Mouse (Mus musculus) heart, embryonic 14.5 days (tissue): ENCODE measurements around the gene Cenpn. TPM values are rescaled to one million over a fixed set of nuclear protein-coding genes. Genes with fewer than 3 reads are reported as not detected.

Experiments used
- ATAC-seq: fragments of 200-750 bp; cut with Nextera tagmentation; 2 replicates; pipeline ENCODE4 v1.8.0; 2017; ENCODE audit warnings: low read depth, moderate TSS enrichment; ENCODE audit not compliant: insufficient number of reproducible peaks, insufficient read depth, low FRiP score
- H3K27ac ChIP-seq, 2 experiments: fragments of 200-500 bp in 1 of 2; fragments of 300-500 bp in 1 of 2; sonication (generic) in 1 of 2; replicated peaks in 1 of 2; 2 replicates each; pipeline ENCODE4 v1.5.1; 2012 to 2014; ENCODE audit warnings: low read depth in 2 of 2, low read length in 2 of 2, control low read depth in 1 of 2, mild to moderate bottlenecking in 1 of 2, mixed read lengths in 1 of 2; ENCODE audit not compliant: control insufficient read depth in 1 of 2, insufficient read depth in 1 of 2
- H3K27me3 ChIP-seq: fragments of 300-500 bp; sonication (generic); 2 replicates; pipeline ENCODE4 v1.6.1; 2014; ENCODE audit warnings: mild to moderate bottlenecking, low read length, control low read depth; ENCODE audit not compliant: control insufficient read depth, insufficient read depth
- H3K36me3 ChIP-seq: fragments of 300-500 bp; sonication (generic); 2 replicates; pipeline ENCODE4 v1.6.1; 2014; ENCODE audit warnings: mild to moderate bottlenecking, control low read depth, low read length, mixed read lengths; ENCODE audit not compliant: control insufficient read depth, insufficient read depth
- H3K4me1 ChIP-seq, 2 experiments: fragments of 200-500 bp in 1 of 2; fragments of 300-500 bp in 1 of 2; sonication (generic) in 1 of 2; 2 replicates each; pipeline ENCODE4 v1.6.1; 2012 to 2014; ENCODE audit warnings: low read length in 2 of 2, control low read depth in 1 of 2, mixed read lengths in 1 of 2; ENCODE audit not compliant: control insufficient read depth in 2 of 2, insufficient read depth in 2 of 2
- H3K4me2 ChIP-seq: fragments of 300-500 bp; sonication (generic); 2 replicates; pipeline ENCODE4 v1.6.1; 2014; ENCODE audit warnings: mild to moderate bottlenecking, low read length
- H3K4me3 ChIP-seq, 2 experiments: fragments of 200-500 bp in 1 of 2; fragments of 300-500 bp in 1 of 2; sonication (generic) in 1 of 2; 2 replicates each; pipeline ENCODE4 v1.5.1; 2012 to 2014; ENCODE audit warnings: low read length in 2 of 2, mild to moderate bottlenecking in 2 of 2, control low read depth in 1 of 2, low read depth in 1 of 2, moderate library complexity in 1 of 2; ENCODE audit not compliant: control insufficient read depth in 1 of 2, insufficient read depth in 1 of 2
- H3K9ac ChIP-seq: fragments of 300-500 bp; sonication (generic); 2 replicates; pipeline ENCODE4 v1.6.1; 2014; ENCODE audit warnings: mild to moderate bottlenecking, low read length
- H3K9me3 ChIP-seq: fragments of 300-500 bp; sonication (generic); 2 replicates; pipeline ENCODE4 v1.6.1; 2016; ENCODE audit warnings: low read length, control low read depth; ENCODE audit not compliant: control insufficient read depth
- WGBS: fragments of 180-500 bp; shearing (Covaris S2); extraction: QIAGEN DNeasy Blood & Tissue Kit; methylation state at CpG from one replicate; pipeline ENCODE4 v1.1.7; 2014; 5-methylcytosine and 5-hydroxymethylcytosine counted together
- polyA plus RNA-seq: library from polyadenylated mRNA; unstranded; fragments of >200 nt; fragmentation: Nextera tagmentation; extraction: Ambion mirVana; gene quantifications from 2 replicates; pipeline ENCODE4 v1.2.1, GENCODE M21; 2014

Cenpn gene
- polyA plus RNA-seq = 24.2 and 24.6 TPM in 2 replicates

- WGBS = under 1% methylated on average over 57 of the region's 57 CpGs
- Histone ChIP-seq H3K27ac (peak within 1 kb of the TSS; percentile 90 to 92), H3K4me3 (peak within 1 kb of the TSS; percentile 80 to 84), H3K27me3 (no peaks in the 10 kb centered on the region), H3K4me1 (peaks cover 6 to 14% of the 10 kb centered on the region in 2 experiments), H3K36me3 (peaks cover 41% of the 10 kb centered on the region), H3K9me3 (no peaks in the 10 kb centered on the region), H3K4me2 (peak within 1 kb of the TSS; percentile 67), H3K9ac (peak within 1 kb of the TSS; percentile 87)
- peak; percentile 94 for ATAC-seq
Measured at GRCm38 (mm10) chr8:116921337-116922059, at the start of gene Cenpn, which contains the start of gene Cmc2. Gene Cenpn, plus strand, starts transcription at chr8:116921730. Gene Cmc2, minus strand, starts transcription at chr8:116921455.

- H3K4me1 ChIP-seq = no peaks in the 10 kb centered on the region; a peak in 1 of 4 replicates
- 70% methylated on average over 2 of the region's 2 CpGs for WGBS
- ATAC-seq = no peak
- H3K27me3 ChIP-seq = no peaks in the 10 kb centered on the region
- H3K4me2 ChIP-seq = no peak overlapping the region
- no peak overlapping the region for H3K9ac ChIP-seq
- H3K9me3 ChIP-seq = peaks cover 4% of the 10 kb centered on the region; the same call in 1 of the 2 replicates
- H3K4me3 ChIP-seq = no peak overlapping the region
- no peaks in the 10 kb centered on the region for H3K36me3 ChIP-seq
- H3K27ac ChIP-seq = no peak overlapping the region
Measured at GRCm38 (mm10) chr8:116872761-116873342, 48.7 kb upstream of the Cenpn start.

GRCm38 (mm10) chr8:116873586-116873985 is 47.9 kb upstream of the Cenpn start:
- no peak overlapping the region for H3K9ac ChIP-seq
- no peaks in the 10 kb centered on the region for H3K27me3 ChIP-seq
- no peaks in the 10 kb centered on the region; a peak in 1 of 4 replicates for H3K4me1 ChIP-seq
- H3K4me2 ChIP-seq = no peak overlapping the region
- WGBS = 76% methylated on average over 11 of the region's 11 CpGs
- no peak overlapping the region for H3K27ac ChIP-seq
- no peak overlapping the region for H3K4me3 ChIP-seq
- no peaks in the 10 kb centered on the region for H3K36me3 ChIP-seq
- no peak for ATAC-seq
- peaks cover 4% of the 10 kb centered on the region; the same call in 1 of the 2 replicates for H3K9me3 ChIP-seq

GRCm38 (mm10) chr8:116873986-116874385 is 47.5 kb upstream of the Cenpn start:
- H3K9ac ChIP-seq = no peak overlapping the region
- H3K9me3 ChIP-seq = peaks cover 4% of the 10 kb centered on the region; the same call in 1 of the 2 replicates
- ATAC-seq = no peak
- no peaks in the 10 kb centered on the region for H3K27me3 ChIP-seq
- no peaks in the 10 kb centered on the region; a peak in 1 of 4 replicates for H3K4me1 ChIP-seq
- H3K4me3 ChIP-seq = no peak overlapping the region
- H3K4me2 ChIP-seq = no peak overlapping the region
- 80% methylated on average over 8 of the region's 8 CpGs for WGBS
- no peak overlapping the region for H3K27ac ChIP-seq
- no peaks in the 10 kb centered on the region for H3K36me3 ChIP-seq

GRCm38 (mm10) chr8:116875798-116876450 is 45.6 kb upstream of the Cenpn start:
- 84% methylated on average over 17 of the region's 17 CpGs for WGBS
- ATAC-seq = no peak
- H3K9ac ChIP-seq = no peak overlapping the region

GRCm38 (mm10) chr8:116881396-116881795 is 40.1 kb upstream of the Cenpn start:
- Histone ChIP-seq H3K4me3 (no peak overlapping the region), H3K27ac (no peak overlapping the region), H3K9me3 (peaks cover 4% of the 10 kb centered on the region; the same call in 1 of the 2 replicates), H3K9ac (no peak overlapping the region), H3K27me3 (no peaks in the 10 kb centered on the region), H3K36me3 (peaks cover 3% of the 10 kb centered on the region; the same call in 1 of the 2 replicates), H3K4me1 (no peaks in the 10 kb centered on the region), H3K4me2 (no peak overlapping the region)
- 91% methylated on average over 8 of the region's 8 CpGs for WGBS
- no peak for ATAC-seq

More at GRCm38 (mm10) chr8:116875798-116876450, 45.6 kb upstream of the Cenpn start:
- H3K27me3 ChIP-seq = no peaks in the 10 kb centered on the region
- no peaks in the 10 kb centered on the region; a peak in 1 of 4 replicates for H3K4me1 ChIP-seq
- H3K36me3 ChIP-seq = no peaks in the 10 kb centered on the region
- no peak overlapping the region for H3K27ac ChIP-seq
- no peak overlapping the region for H3K4me3 ChIP-seq
- H3K9me3 ChIP-seq = peaks cover 4% of the 10 kb centered on the region; the same call in 1 of the 2 replicates
- no peak overlapping the region for H3K4me2 ChIP-seq

- WGBS = 49% methylated on average over 4 of the region's 4 CpGs
- Histone ChIP-seq H3K36me3 (peaks cover 51% of the 10 kb centered on the region), H3K4me1 (no peaks in the 10 kb centered on the region)
Measured at GRCm38 (mm10) chr8:116887813-116888212, 33.7 kb upstream of the Cenpn start.

More at GRCm38 (mm10) chr8:116887813-116888212, 33.7 kb upstream of the Cenpn start:
- Histone ChIP-seq H3K9ac (no peak overlapping the region), H3K4me2 (no peak overlapping the region), H3K9me3 (no peaks in the 10 kb centered on the region), H3K4me3 (no peak overlapping the region), H3K27ac (no peak overlapping the region), H3K27me3 (no peaks in the 10 kb centered on the region)
- ATAC-seq = no peak
